Mouse (Mus musculus): ENCODE results near the gene 1500009C09Rik.

GRCm38 (mm10) chr15:82236565-82236964 lies 15.6 kb upstream of the 1500009C09Rik start:
- TF ChIP-seq CTCF (IDR thresholded peaks at IDR 0.05; ENCODE audit: extremely low read depth, insufficient read length, insufficient replicate concordance, low read depth, low read length) (peak; percentile 98; the same call in 1 of the 2 replicates), POLR2A (IDR thresholded peaks at IDR 0.05; ENCODE audit: low read depth, low read length) (no peak)
